ENCODE assay signal across 22 mouse cellular contexts in genomic region chr11:102461764-102462163, GRCm38 (mm10). TPM values are rescaled to one million over a fixed set of nuclear protein-coding genes. Genes with fewer than 3 reads are reported as not detected.
DNase-seq lines count a peak whose midpoint lies in the region; ATAC-seq and TF ChIP-seq lines count a peak whose summit lies in the region.
"Had no signal": no experiment of that assay in that cellular context is flagged by ENCODE, and none has a peak within 500 bp of the region (broad histone marks: within the 10 kb centered on the region; RNA-seq: fewer than 3 reads in every experiment).

No protein-coding gene starts in this region.

- H3K27ac ChIP-seq in kidney, embryonic 14.5 days (ENCODE audit: low read depth, low read length), result no peak overlapping the region
- no peak overlapping the region for H3K27ac ChIP-seq in liver, adult 2 months (replicated peaks; ENCODE audit: insufficient read depth, low read depth, low read length)
- no peak overlapping the region for H3K27ac ChIP-seq in liver, postnatal 0 days (ENCODE audit: low read depth)
- H3K27ac ChIP-seq: embryonic facial prominence, embryonic 15.5 days; forebrain, embryonic 15.5 days; heart, embryonic 10.5 days; hindbrain, embryonic 12.5 days had no signal

- TF ChIP-seq CTCF in liver, adult 2 months (IDR thresholded peaks at IDR 0.05; ENCODE audit: low read depth, low read length), result no peak
- no peak for TF ChIP-seq CTCF in liver, postnatal 0 days (IDR thresholded peaks at IDR 0.05; ENCODE audit: low read depth)

- no peak for TF ChIP-seq POLR2A in liver, adult 2 months (IDR thresholded peaks at IDR 0.05; ENCODE audit: extremely low read depth, insufficient read depth, low read length)

- no peak for TF ChIP-seq EP300 in liver, postnatal 0 days (IDR thresholded peaks at IDR 0.05; ENCODE audit: low read depth)

- no peak overlapping the region for H3K4me2 ChIP-seq in kidney, embryonic 14.5 days (replicated peaks; ENCODE audit: low read depth, low read length)
- no peak overlapping the region for H3K4me2 ChIP-seq in liver, postnatal 0 days (ENCODE audit: low read depth, low read length)
- H3K4me2 ChIP-seq: embryonic facial prominence, embryonic 15.5 days; forebrain, embryonic 15.5 days; hindbrain, embryonic 12.5 days had no signal

- H3K9ac ChIP-seq in kidney, embryonic 14.5 days (ENCODE audit: low read depth, low read length), result no peak overlapping the region
- no peak overlapping the region for H3K9ac ChIP-seq in liver, adult 2 months (ENCODE audit: low read depth, low read length)
- H3K9ac ChIP-seq in liver, postnatal 0 days (replicated peaks), result no peak overlapping the region
- H3K9ac ChIP-seq: embryonic facial prominence, embryonic 15.5 days; forebrain, embryonic 15.5 days; hindbrain, embryonic 12.5 days had no signal

- no peaks in the 10 kb centered on the region for H3K27me3 ChIP-seq in kidney, embryonic 14.5 days (ENCODE audit: control insufficient read depth, insufficient read depth, low read length)
- no peaks in the 10 kb centered on the region for H3K27me3 ChIP-seq in liver, adult 2 months (ENCODE audit: control insufficient read depth, insufficient read depth, low read length)
- H3K27me3 ChIP-seq in liver, postnatal 0 days (ENCODE audit: insufficient read depth, low read length), result peaks cover 12% of the 10 kb centered on the region; the same call in 1 of the 2 replicates
- H3K27me3 ChIP-seq: embryonic facial prominence, embryonic 15.5 days; forebrain, embryonic 15.5 days; Patski had no signal

- no peak overlapping the region for H3K4me3 ChIP-seq in kidney, embryonic 14.5 days (ENCODE audit: low read length)
- H3K4me3 ChIP-seq in liver, adult 2 months (ENCODE audit: insufficient read depth, low read depth, low read length), result no peak overlapping the region
- H3K4me3 ChIP-seq in liver, postnatal 0 days (ENCODE audit: low read depth, low read length), result no peak overlapping the region
- H3K4me3 ChIP-seq: embryonic facial prominence, embryonic 15.5 days; erythroblast, embryonic 14.5 days; forebrain, embryonic 15.5 days; heart, embryonic 10.5 days; hindbrain, embryonic 12.5 days had no signal

- no peak for ATAC-seq in kidney, embryonic 14.5 days (ENCODE audit: low FRiP score, low TSS enrichment)
- no peak for ATAC-seq in liver, postnatal 0 days
- ATAC-seq in erythroid progenitor cell, adult 5-6 weeks (replicated peaks; ENCODE audit: low FRiP score, poor library complexity, severe bottlenecking), result no peak
- ATAC-seq: activated CD4-positive, CD25-positive, alpha-beta regulatory T cell, adult 4 months; forebrain, embryonic 15.5 days; Patski had no signal

- 84% methylated on average over 3 of the region's 3 CpGs for WGBS in kidney, embryonic 14.5 days
- WGBS in liver, adult 2 months, result 45% methylated on average over 3 of the region's 3 CpGs
- WGBS in liver, postnatal 0 days (ENCODE audit: insufficient replicate concordance), result 53% methylated on average over 3 of the region's 3 CpGs

- DNase-seq in kidney, adult 18-20 months, result peak; percentile 36
- peak; percentile 33 for DNase-seq in liver, adult 2 months (ENCODE audit: extremely low read depth, low read depth, low spot score)
- DNase-seq in liver, postnatal 0 days, result no peak
- peak; percentile 50 to 70 for DNase-seq in kidney, postnatal 25 days
- no peak for DNase-seq in cerebellum, adult 11 months
- DNase-seq: adrenal gland, postnatal 14 days; cerebellum, adult 8-10 months; cerebellum, postnatal 14 days; embryo, embryonic 11 days; gastrocnemius, postnatal 10 days; heart, adult 18-20 months; heart, postnatal 10 days; heart, postnatal 4 days had no signal

- no peaks in the 10 kb centered on the region for H3K79me2 ChIP-seq in liver, adult 2 months (ENCODE audit: control insufficient read depth, insufficient read depth, low read length)

- 0 out of 2 replicates have a peak, but pooled peaks cover 10% of the 10 kb centered on the region for H3K4me1 ChIP-seq in kidney, embryonic 14.5 days (ENCODE audit: control insufficient read depth, insufficient read depth, low read length)
- peaks cover 8% of the 10 kb centered on the region for H3K4me1 ChIP-seq in liver, adult 2 months (ENCODE audit: control insufficient read depth, insufficient read depth, low read length)
- H3K4me1 ChIP-seq in liver, postnatal 0 days (ENCODE audit: insufficient read depth), result peaks cover 4% of the 10 kb centered on the region; the same call in 1 of the 2 replicates

- no peaks in the 10 kb centered on the region for H3K36me3 ChIP-seq in kidney, embryonic 14.5 days (ENCODE audit: control insufficient read depth, insufficient read depth, low read length)
- H3K36me3 ChIP-seq in liver, adult 2 months (ENCODE audit: control insufficient read depth, insufficient read depth, low read length), result no peaks in the 10 kb centered on the region
- H3K36me3 ChIP-seq in liver, postnatal 0 days (replicated peaks; ENCODE audit: insufficient read depth, low read length), result no peaks in the 10 kb centered on the region
- H3K36me3 ChIP-seq: embryonic facial prominence, embryonic 15.5 days; forebrain, embryonic 15.5 days; heart, embryonic 10.5 days; hindbrain, embryonic 12.5 days had no signal

- no peaks in the 10 kb centered on the region for H3K9me3 ChIP-seq in kidney, embryonic 14.5 days (ENCODE audit: control insufficient read depth, low read length)
- no peaks in the 10 kb centered on the region for H3K9me3 ChIP-seq in liver, postnatal 0 days (ENCODE audit: low read length)
- H3K9me3 ChIP-seq: embryonic facial prominence, embryonic 15.5 days; forebrain, embryonic 15.5 days; heart, embryonic 10.5 days; hindbrain, embryonic 12.5 days had no signal

RNA-seq across cellular contexts. Expression of gene Itga2b, which starts 8.2 kb away (rescaled TPM):
- 5.8 and 6.4 TPM in 2 replicates for polyA plus RNA-seq in kidney, embryonic 14.5 days (2014; fragmentation: Nextera tagmentation; extraction: Ambion mirVana)
- total RNA-seq in liver, adult 2 months (2014; rRNA removed), result 1.6 and 2.5 TPM in 2 replicates
- polyA plus RNA-seq in liver, adult 2 months (2012; rRNA removed), result 4.3 and 7.1 TPM in 2 replicates
- 41.0 and 44.8 TPM in 2 replicates for polyA plus RNA-seq in liver, postnatal 0 days (2015; fragmentation: Nextera tagmentation; extraction: Ambion mirVana)
- 4.2 and 15.9 TPM in 2 replicates for total RNA-seq in erythroid progenitor cell, adult 5-6 weeks (2015; ENCODE audit: low replicate concordance)
- total RNA-seq in erythroid progenitor cell, adult 5-6 weeks (2017; ENCODE audit: low replicate concordance), result 20.4 and 34.3 TPM in 2 replicates

RNA-seq across cellular contexts. Expression of gene Fam171a2, which starts 14.3 kb away (rescaled TPM):
- polyA plus RNA-seq in kidney, embryonic 14.5 days (2014; fragmentation: Nextera tagmentation; extraction: Ambion mirVana), result 12.3 and 14.7 TPM in 2 replicates
- total RNA-seq in liver, adult 2 months (2014; rRNA removed), result 0.81 and 1.0 TPM in 2 replicates
- 1.4 and 1.8 TPM in 2 replicates for polyA plus RNA-seq in liver, adult 2 months (2012; rRNA removed)
- 0.23 and 0.72 TPM in 2 replicates for polyA plus RNA-seq in liver, postnatal 0 days (2015; fragmentation: Nextera tagmentation; extraction: Ambion mirVana)
- not detected in 2 replicates for total RNA-seq in erythroid progenitor cell, adult 5-6 weeks (2015; ENCODE audit: low replicate concordance)
- total RNA-seq in erythroid progenitor cell, adult 5-6 weeks (2017; ENCODE audit: low replicate concordance), result not detected in 2 replicates
- polyA plus RNA-seq: activated CD4-positive, CD25-positive, alpha-beta regulatory T cell, adult 4 months had no signal

RNA-seq across cellular contexts. Expression of gene Grn, which starts 31.6 kb away (rescaled TPM):
- 81.0 and 103 TPM in 2 replicates for polyA plus RNA-seq in kidney, embryonic 14.5 days (2014; fragmentation: Nextera tagmentation; extraction: Ambion mirVana)
- total RNA-seq in liver, adult 2 months (2014; rRNA removed), result 53.7 and 88.7 TPM in 2 replicates
- polyA plus RNA-seq in liver, adult 2 months (2012; rRNA removed), result 155 and 176 TPM in 2 replicates
- polyA plus RNA-seq in liver, postnatal 0 days (2015; fragmentation: Nextera tagmentation; extraction: Ambion mirVana), result 156 and 161 TPM in 2 replicates
- total RNA-seq in erythroid progenitor cell, adult 5-6 weeks (2015; ENCODE audit: low replicate concordance), result 90.1 and 125 TPM in 2 replicates
- total RNA-seq in erythroid progenitor cell, adult 5-6 weeks (2017; ENCODE audit: low replicate concordance), result 38.5 and 49.9 TPM in 2 replicates

RNA-seq across cellular contexts. Expression of gene Slc25a39, which starts 54.0 kb away (rescaled TPM):
- 224 and 274 TPM in 2 replicates for polyA plus RNA-seq in kidney, embryonic 14.5 days (2014; fragmentation: Nextera tagmentation; extraction: Ambion mirVana)
- total RNA-seq in liver, adult 2 months (2014; rRNA removed), result 181 and 243 TPM in 2 replicates
- 1,099 and 1,182 TPM in 2 replicates for polyA plus RNA-seq in liver, adult 2 months (2012; rRNA removed)
- polyA plus RNA-seq in liver, postnatal 0 days (2015; fragmentation: Nextera tagmentation; extraction: Ambion mirVana), result 510 and 522 TPM in 2 replicates
- total RNA-seq in erythroid progenitor cell, adult 5-6 weeks (2015; ENCODE audit: low replicate concordance), result 211 and 271 TPM in 2 replicates
- total RNA-seq in erythroid progenitor cell, adult 5-6 weeks (2017; ENCODE audit: low replicate concordance), result 78.9 and 80.8 TPM in 2 replicates

Comparison
In these comparisons a context has a peak if more than half of its experiments do, and no peak if none do; other contexts are left out.
1. DNase-seq: peak in kidney, adult 18-20 months (single experiment), liver, adult 2 months (single experiment) and kidney, postnatal 25 days (2 of 2); none in liver, postnatal 0 days (single experiment) and cerebellum, adult 11 months (single experiment).